Mouse (Mus musculus): Measurements from ENCODE around the gene Pbx2.
"Not testable (repeated sequence)": the region's sequence is repeated elsewhere in the genome, so short reads cannot be mapped to it uniquely, and the experiment has no call there.

Pbx2 gene

GRCm38 (mm10) chr17:34591029-34591993 is at the start of gene Pbx2:
Gene Pbx2, plus strand, starts transcription at chr17:34591266.
- no peak for DNase-seq (ENCODE audit: low spot score)

GRCm38 (mm10) chr17:34543567-34543966 is 47.5 kb upstream of the Pbx2 start:
- DNase-seq (ENCODE audit: low spot score), result not testable (repeated sequence)

- no peak for DNase-seq (ENCODE audit: low spot score)
These were observed 44.3 kb upstream of the Pbx2 start for GRCm38 (mm10) chr17:34546797-34547196.

GRCm38 (mm10) chr17:34547601-34548000 is 43.5 kb upstream of the Pbx2 start:
- DNase-seq (ENCODE audit: low spot score), result no peak

- DNase-seq (ENCODE audit: low spot score), result no peak
These were observed 41.9 kb upstream of the Pbx2 start for GRCm38 (mm10) chr17:34549156-34549555.

- DNase-seq (ENCODE audit: low spot score), result no peak
These were observed 41.2 kb upstream of the Pbx2 start for GRCm38 (mm10) chr17:34549843-34550242.

GRCm38 (mm10) chr17:34555483-34555882 is 35.6 kb upstream of the Pbx2 start:
- DNase-seq (ENCODE audit: low spot score), result peak; percentile 83

- no peak for DNase-seq (ENCODE audit: low spot score)
These were observed 34.7 kb upstream of the Pbx2 start for GRCm38 (mm10) chr17:34556406-34556805.

- no peak for DNase-seq (ENCODE audit: low spot score)
These were observed 33.7 kb upstream of the Pbx2 start for GRCm38 (mm10) chr17:34557411-34557810.

GRCm38 (mm10) chr17:34559116-34559515 is 31.9 kb upstream of the Pbx2 start:
- DNase-seq (ENCODE audit: low spot score), result peak; percentile 36

- no peak for DNase-seq (ENCODE audit: low spot score)
These were observed 31.2 kb upstream of the Pbx2 start for GRCm38 (mm10) chr17:34559895-34560294.

GRCm38 (mm10) chr17:34560438-34560837 is 30.6 kb upstream of the Pbx2 start:
- DNase-seq (ENCODE audit: low spot score), result no peak

GRCm38 (mm10) chr17:34561200-34561599 is 29.9 kb upstream of the Pbx2 start:
- no peak for DNase-seq (ENCODE audit: low spot score)

GRCm38 (mm10) chr17:34562595-34562994 is 28.5 kb upstream of the Pbx2 start:
- no peak for DNase-seq (ENCODE audit: low spot score)

GRCm38 (mm10) chr17:34563354-34563753 is 27.7 kb upstream of the Pbx2 start:
- DNase-seq (ENCODE audit: low spot score), result no peak

GRCm38 (mm10) chr17:34564003-34564421 is 27.1 kb upstream of the Pbx2 start, which contains the start of gene Notch4:
Gene Notch4, plus strand, starts transcription at chr17:34564268.
- peak; percentile 81 for DNase-seq (ENCODE audit: low spot score)

GRCm38 (mm10) chr17:34564796-34565195 is 26.3 kb upstream of the Pbx2 start:
- peak; percentile 81 for DNase-seq (ENCODE audit: low spot score)

GRCm38 (mm10) chr17:34567311-34567710 is 23.8 kb upstream of the Pbx2 start:
- no peak for DNase-seq (ENCODE audit: low spot score)

- DNase-seq (ENCODE audit: low spot score), result no peak
These were observed 22.6 kb upstream of the Pbx2 start for GRCm38 (mm10) chr17:34568421-34568820.

GRCm38 (mm10) chr17:34569919-34570318 is 21.1 kb upstream of the Pbx2 start:
- DNase-seq (ENCODE audit: low spot score), result no peak

- DNase-seq (ENCODE audit: low spot score), result no peak
These were observed 19.2 kb upstream of the Pbx2 start for GRCm38 (mm10) chr17:34571875-34572274.

GRCm38 (mm10) chr17:34572361-34572760 is 18.7 kb upstream of the Pbx2 start:
- no peak for DNase-seq (ENCODE audit: low spot score)

GRCm38 (mm10) chr17:34576577-34576976 is 14.5 kb upstream of the Pbx2 start:
- DNase-seq (ENCODE audit: low spot score), result no peak

GRCm38 (mm10) chr17:34578070-34578469 is 13.0 kb upstream of the Pbx2 start:
- DNase-seq (ENCODE audit: low spot score), result no peak

Data from lung, postnatal 25 days (tissue).